In the genomic region with DNA sequence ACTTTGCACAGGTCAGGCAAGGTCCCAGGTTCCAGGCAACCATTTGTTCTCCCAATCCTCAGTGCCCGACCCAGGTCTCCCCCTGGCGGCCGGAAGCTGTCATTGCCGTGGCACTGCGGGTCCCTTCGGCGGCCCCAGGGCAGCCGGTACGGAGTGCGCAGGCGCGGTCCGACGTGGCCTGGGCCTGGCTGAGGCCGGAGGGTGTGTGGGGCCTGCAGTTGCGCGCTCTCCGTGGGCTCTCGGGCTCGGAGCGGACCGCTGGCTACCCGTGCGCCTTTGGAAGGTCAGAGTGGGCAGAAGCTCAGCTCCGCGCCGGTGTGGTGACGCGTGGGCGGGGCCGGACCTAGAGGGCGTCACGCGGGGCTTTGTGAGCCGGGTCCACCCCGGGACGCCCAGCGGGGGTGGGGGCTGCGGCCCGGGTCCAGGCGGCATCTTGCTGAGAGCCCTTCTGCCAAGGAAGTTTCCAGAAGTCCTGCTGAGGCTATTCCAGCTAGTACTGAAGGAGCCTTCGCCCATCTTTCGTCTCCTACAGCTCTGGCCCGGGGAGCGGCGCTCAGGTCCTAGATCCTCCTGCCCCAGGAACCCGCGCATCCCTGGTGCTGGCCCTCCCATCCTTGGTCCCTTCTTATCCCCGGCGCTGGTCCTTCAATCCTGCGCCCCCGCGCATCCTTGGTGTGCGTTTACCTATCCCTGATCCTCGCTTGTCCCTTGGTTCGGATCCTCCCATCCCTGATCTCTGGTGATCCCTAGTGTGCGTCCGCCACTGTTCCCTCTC, we compare ENCODE assay signal across 8 mouse cellular contexts. TPM values are rescaled to one million over a fixed set of nuclear protein-coding genes. Genes with fewer than 3 reads are reported as not detected.
A peak's percentile ranks its signal among the peaks of the same experiment; 100 is the strongest.
DNase-seq lines count a peak whose midpoint lies in the region; ATAC-seq and TF ChIP-seq lines count a peak whose summit lies in the region.

Spg20 (plus strand) TSS at position 174 of the 775 bp plus-strand sequence.

- peak within 1 kb of the TSS; percentile 70 for H3K4me2 ChIP-seq in heart, embryonic 11.5 days
- peak within 1 kb of the TSS; percentile 73 for H3K4me2 ChIP-seq in kidney, embryonic 16.5 days (replicated peaks; ENCODE audit: low read depth, low read length)
- H3K4me2 ChIP-seq in myocyte (ENCODE audit: low read depth), result peak within 1 kb of the TSS; percentile 95

- TF ChIP-seq POLR2A in liver, adult 2 months (IDR thresholded peaks at IDR 0.05; ENCODE audit: extremely low read depth, insufficient read depth, low read length), result peak; percentile 91
- peak; percentile 95 for TF ChIP-seq POLR2A in myocyte (IDR thresholded peaks at IDR 0.05; ENCODE audit: insufficient read length, low read depth)

- H3K9ac ChIP-seq in heart, embryonic 11.5 days (ENCODE audit: low read depth, low read length), result peak within 1 kb of the TSS; percentile 97
- H3K9ac ChIP-seq in kidney, embryonic 16.5 days (replicated peaks; ENCODE audit: low read length), result peak within 1 kb of the TSS; percentile 98
- peak within 1 kb of the TSS; percentile 92 for H3K9ac ChIP-seq in liver, adult 2 months (ENCODE audit: low read depth, low read length)

- peak; percentile 94 for TF ChIP-seq CTCF in liver, adult 2 months (IDR thresholded peaks at IDR 0.05; ENCODE audit: low read depth, low read length)

- H3K27ac ChIP-seq in heart, embryonic 11.5 days (ENCODE audit: low read depth, low read length), result peak within 1 kb of the TSS; percentile 86
- H3K27ac ChIP-seq in kidney, embryonic 16.5 days (ENCODE audit: low read length), result peak within 1 kb of the TSS; percentile 93
- peak within 1 kb of the TSS; percentile 82 for H3K27ac ChIP-seq in liver, adult 2 months (replicated peaks; ENCODE audit: insufficient read depth, low read depth, low read length)

- H3K36me3 ChIP-seq in heart, embryonic 11.5 days (ENCODE audit: control insufficient read depth, insufficient read depth, low read length), result peaks cover under 1% of the 10 kb centered on the region
- peaks cover 6% of the 10 kb centered on the region for H3K36me3 ChIP-seq in kidney, embryonic 16.5 days (ENCODE audit: insufficient read depth, low read length)
- peaks cover 3% of the 10 kb centered on the region; the same call in 1 of the 2 replicates for H3K36me3 ChIP-seq in liver, adult 2 months (ENCODE audit: control insufficient read depth, insufficient read depth, low read length)
- peaks cover 7% of the 10 kb centered on the region for H3K36me3 ChIP-seq in myocyte (ENCODE audit: control insufficient read depth, insufficient read depth)
- H3K36me3 ChIP-seq in splenic B cell, adult 2 months (ENCODE audit: control insufficient read depth, insufficient read depth, low read length, poor library complexity, severe bottlenecking), result no peaks in the 10 kb centered on the region

- no peaks in the 10 kb centered on the region for H3K9me3 ChIP-seq in heart, embryonic 11.5 days (replicated peaks; ENCODE audit: control insufficient read depth, low read length)
- no peaks in the 10 kb centered on the region for H3K9me3 ChIP-seq in kidney, embryonic 16.5 days (ENCODE audit: low read length)

- H3K4me1 ChIP-seq in heart, embryonic 11.5 days (ENCODE audit: control insufficient read depth, insufficient read depth, low read length), result peaks cover 14% of the 10 kb centered on the region
- H3K4me1 ChIP-seq in kidney, embryonic 16.5 days (ENCODE audit: insufficient read depth, low read length), result peaks cover 19% of the 10 kb centered on the region
- peaks cover 16% of the 10 kb centered on the region for H3K4me1 ChIP-seq in liver, adult 2 months (ENCODE audit: control insufficient read depth, insufficient read depth, low read length)

- peak; percentile 97 for ATAC-seq in erythroblast, adult 5-6 weeks (replicated peaks; ENCODE audit: low FRiP score, poor library complexity, severe bottlenecking)
- peak; percentile 84 for ATAC-seq in heart, embryonic 11.5 days (replicated peaks; ENCODE audit: insufficient number of reproducible peaks, low FRiP score, low TSS enrichment)
- peak; percentile 98 for ATAC-seq in kidney, embryonic 16.5 days (ENCODE audit: low FRiP score, low TSS enrichment)

- no peaks in the 10 kb centered on the region for H3K27me3 ChIP-seq in heart, embryonic 11.5 days (ENCODE audit: control insufficient read depth, insufficient read depth, low read length)
- H3K27me3 ChIP-seq in kidney, embryonic 16.5 days (ENCODE audit: insufficient read depth, low read length), result no peaks in the 10 kb centered on the region
- no peaks in the 10 kb centered on the region for H3K27me3 ChIP-seq in liver, adult 2 months (ENCODE audit: control insufficient read depth, insufficient read depth, low read length)
- H3K27me3 ChIP-seq in myocyte (ENCODE audit: control insufficient read depth, insufficient read depth, insufficient read length), result no peaks in the 10 kb centered on the region
- no peaks in the 10 kb centered on the region for H3K27me3 ChIP-seq in splenic B cell, adult 2 months (ENCODE audit: control insufficient read depth, insufficient read depth, low read length, poor library complexity, severe bottlenecking)

- under 1% methylated on average over 58 of the region's 58 CpGs for WGBS in heart, embryonic 11.5 days (ENCODE audit: insufficient replicate concordance)
- under 1% methylated on average over 58 of the region's 58 CpGs for WGBS in kidney, embryonic 16.5 days
- under 1% methylated on average over 58 of the region's 58 CpGs for WGBS in liver, adult 2 months

- peak; percentile 95 to 96 for DNase-seq in B cell, adult 2 months
- DNase-seq in brain, adult 2 months (ENCODE audit: low read depth, low spot score), result peak; percentile 95
- DNase-seq in liver, adult 2 months (ENCODE audit: extremely low read depth, low read depth, low spot score), result peak; percentile 68
- DNase-seq in splenic B cell, adult 2 months (ENCODE audit: low read depth, low spot score), result peak; percentile 93

- H3K4me3 ChIP-seq in heart, embryonic 11.5 days (ENCODE audit: low read depth, low read length), result peak within 1 kb of the TSS; percentile 82
- peak within 1 kb of the TSS; percentile 95 for H3K4me3 ChIP-seq in kidney, embryonic 16.5 days (ENCODE audit: low read length)
- H3K4me3 ChIP-seq in liver, adult 2 months (ENCODE audit: insufficient read depth, low read depth, low read length), result peak within 1 kb of the TSS; percentile 83
- H3K4me3 ChIP-seq in myocyte, result peak within 1 kb of the TSS; percentile 72

- peaks cover 10% of the 10 kb centered on the region for H3K79me2 ChIP-seq in liver, adult 2 months (ENCODE audit: control insufficient read depth, insufficient read depth, low read length)
- peaks cover 47% of the 10 kb centered on the region for H3K79me2 ChIP-seq in myocyte (ENCODE audit: control insufficient read depth, insufficient read depth)

- peak within 1 kb of the TSS; percentile 76 for H3ac ChIP-seq in myocyte (ENCODE audit: control insufficient read depth, insufficient read length)

TF ChIP-seq in myocyte, 11 proteins besides CTCF, POLR2A, EP300 and RAD21:
- TF ChIP-seq TCF12 (IDR thresholded peaks at IDR 0.05; ENCODE audit: insufficient read depth, poor library complexity, severe bottlenecking) (no peak), CEBPB (IDR thresholded peaks at IDR 0.05; ENCODE audit: insufficient read depth, poor library complexity, severe bottlenecking) (no peak), MYOG (IDR thresholded peaks at IDR 0.05; ENCODE audit: control insufficient read depth in 1 of 3, insufficient read depth in 1 of 3, insufficient read length in 2 of 3, low read depth in 2 of 3) (peak in 2 of 3 experiments; percentile 40 to 66), REST (IDR thresholded peaks at IDR 0.05; ENCODE audit: insufficient read depth, insufficient read length) (no peak), SRF (IDR thresholded peaks at IDR 0.05; ENCODE audit: control insufficient read depth, insufficient read length, low read depth) (no peak), POLR2AphosphoS2 (IDR thresholded peaks at IDR 0.05; ENCODE audit: insufficient read length, low read depth) (peak; percentile 98), MAX (IDR thresholded peaks at IDR 0.05; ENCODE audit: low read depth) (no peak), MYOD1 (IDR thresholded peaks at IDR 0.05; ENCODE audit: control insufficient read depth in 1 of 3, insufficient read length in 2 of 3, low read depth in 2 of 3) (peak in 1 of 3 experiments; percentile 55), E2F4 (IDR thresholded peaks at IDR 0.05; ENCODE audit: insufficient read depth) (no peak), TCF3 (IDR thresholded peaks at IDR 0.05; ENCODE audit: insufficient read length, low read depth) (no peak)
TF ChIP-seq in myocyte: peak in this region for 3.

RNA-seq across cellular contexts. Expression of gene Spg20, which starts in this region (rescaled TPM):
- total RNA-seq in erythroblast, adult 5-6 weeks (2015; ENCODE audit: low replicate concordance), result 3.1 and 3.7 TPM in 2 replicates
- 2.2 and 6.2 TPM in 2 replicates for total RNA-seq in erythroblast, adult 5-6 weeks (2017; ENCODE audit: low replicate concordance)
- 47.3 and 50.6 TPM in 2 replicates for polyA plus RNA-seq in heart, embryonic 11.5 days (2014; fragmentation: Nextera tagmentation; extraction: Ambion mirVana)
- polyA plus RNA-seq in kidney, embryonic 16.5 days (2015; fragmentation: Nextera tagmentation; extraction: Ambion mirVana), result 44.3 and 45.7 TPM in 2 replicates
- total RNA-seq in liver, adult 2 months (2014; rRNA removed), result 19.1 and 21.7 TPM in 2 replicates
- polyA plus RNA-seq in liver, adult 2 months (2012; rRNA removed), result 12.6 and 14.1 TPM in 2 replicates
- 49.3 TPM for polyA plus RNA-seq in myocyte (2012; fragmentation: generic; extraction: Trizol)

Comparison
In these comparisons a context has a peak if more than half of its experiments do, and no peak if none do; other contexts are left out.
1. Peak in every context shown above with its lines: DNase-seq, ATAC-seq, H3K4me3 ChIP-seq and H3K27ac ChIP-seq.